23 mouse cellular contexts compared by ENCODE assay signal in the genomic region with DNA sequence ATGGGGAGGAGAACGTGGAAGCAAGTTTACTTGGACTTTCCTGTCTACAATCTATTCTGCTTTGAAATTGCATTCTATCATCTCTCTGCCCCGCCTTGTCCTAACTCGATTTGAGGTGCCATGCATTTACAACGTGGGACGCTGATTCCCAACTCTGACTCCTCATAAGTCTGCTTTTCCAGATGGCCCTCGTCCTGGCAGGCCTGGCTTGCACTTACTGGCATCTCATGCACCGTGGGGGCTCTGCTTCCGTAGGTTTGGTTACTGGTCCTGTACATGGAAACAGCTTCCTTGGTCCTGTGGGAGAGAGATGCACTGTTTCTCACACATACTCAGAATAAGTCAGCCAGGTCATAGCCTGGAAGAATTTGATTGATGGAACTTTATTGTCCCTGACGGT. TPM values are rescaled to one million over a fixed set of nuclear protein-coding genes. Genes with fewer than 3 reads are reported as not detected.
"Had no signal": no experiment of that assay in that cellular context is flagged by ENCODE, and none has a peak within 500 bp of the region (broad histone marks: within the 10 kb centered on the region; RNA-seq: fewer than 3 reads in every experiment).

No protein-coding gene starts in this region.

- H3K9ac ChIP-seq: liver, embryonic 12.5 days; liver, embryonic 14.5 days; lung, embryonic 14.5 days; midbrain, embryonic 12.5 days; neural tube, embryonic 12.5 days; stomach, embryonic 15.5 days had no signal

- DNase-seq: lung, adult 18-20 months; lung, embryonic 14.5 days; lung, postnatal 10 days; lung, postnatal 4 days; midbrain, embryonic 14.5 days; right cerebral cortex, postnatal 14 days; thymus, adult 2 months; thymus, postnatal 25 days; thymus, postnatal 4 days had no signal

- H3K27me3 ChIP-seq: stomach, embryonic 15.5 days had no signal

- ATAC-seq: liver, embryonic 12.5 days; midbrain, embryonic 16.5 days had no signal

- H3K4me3 ChIP-seq: liver, embryonic 12.5 days; midbrain, embryonic 10.5 days; midbrain, embryonic 12.5 days; neural tube, embryonic 12.5 days; stomach, embryonic 15.5 days had no signal

- H3K9me3 ChIP-seq: liver, embryonic 12.5 days; midbrain, embryonic 10.5 days; midbrain, embryonic 12.5 days; neural tube, embryonic 12.5 days; stomach, embryonic 15.5 days had no signal

- H3K27ac ChIP-seq: liver, embryonic 12.5 days; liver, embryonic 14.5 days; midbrain, embryonic 10.5 days; midbrain, embryonic 12.5 days; neural tube, embryonic 12.5 days; stomach, embryonic 15.5 days; stomach, postnatal 0 days had no signal

RNA-seq across cellular contexts. Expression of a gene that starts 1.2 kb away (rescaled TPM):
- total RNA-seq: megakaryocyte, adult 5-6 weeks; megakaryocyte-erythroid progenitor cell, adult 5-6 weeks; monocyte, adult 5-6 weeks had no signal
- polyA plus RNA-seq: liver, embryonic 12.5 days; liver, embryonic 14.5 days; liver, embryonic 16.5 days; lung, embryonic 14.5 days; spleen, adult 2 months; thymus, adult 2 months had no signal

RNA-seq across cellular contexts. Expression of a gene that starts 18.3 kb away (rescaled TPM):
- total RNA-seq: monocyte, adult 5-6 weeks had no signal

RNA-seq across cellular contexts. Expression of a gene that starts 31.8 kb away (rescaled TPM):
- total RNA-seq: megakaryocyte-erythroid progenitor cell, adult 5-6 weeks had no signal
- polyA plus RNA-seq: midbrain, embryonic 10.5 days had no signal

RNA-seq across cellular contexts. Expression of a gene that starts 41.0 kb away (rescaled TPM):
- total RNA-seq: megakaryocyte, adult 5-6 weeks; megakaryocyte-erythroid progenitor cell, adult 5-6 weeks; monocyte, adult 5-6 weeks had no signal
- polyA plus RNA-seq: liver, embryonic 14.5 days; neural tube, embryonic 14.5 days had no signal
